Mouse (Mus musculus) testis, adult 2 months (tissue): ENCODE measurements at regions not wholly inside any gene's neighbourhood (a gene's known extent, or its start where the extent isn't known, plus 50 kb on each side); places are given as distances from the start of the nearest gene placed in this dataset.

Experiments used
- H3K27ac ChIP-seq: fragments of 200-500 bp; 2 replicates; pipeline ENCODE4 v1.5.1; 2012; ENCODE audit warnings: low read depth, low read length; ENCODE audit not compliant: control insufficient read depth, insufficient read depth
- H3K27me3 ChIP-seq: fragments of 200-500 bp; 2 replicates; pipeline ENCODE4 v1.6.1; 2012; ENCODE audit warnings: mild to moderate bottlenecking, low read length, moderate library complexity; ENCODE audit not compliant: control insufficient read depth, insufficient read depth
- H3K36me3 ChIP-seq: fragments of 200-500 bp; 2 replicates; pipeline ENCODE4 v1.6.1; 2012; ENCODE audit warnings: mild to moderate bottlenecking, low read length; ENCODE audit not compliant: control insufficient read depth, insufficient read depth
- H3K4me1 ChIP-seq: fragments of 200-500 bp; 2 replicates; pipeline ENCODE4 v1.6.1; 2012; ENCODE audit warnings: low read length; ENCODE audit not compliant: control insufficient read depth, insufficient read depth
- H3K4me3 ChIP-seq: fragments of 200-500 bp; 2 replicates; pipeline ENCODE4 v1.5.1; 2012; ENCODE audit warnings: low read depth, mild to moderate bottlenecking, low read length, moderate library complexity, mixed read lengths; ENCODE audit not compliant: control insufficient read depth
- CTCF ChIP-seq: fragments of 200-500 bp; IDR thresholded peaks from 2 replicates; pipeline ENCODE4 v1.5.1; 2012; ENCODE audit warnings: low read depth, mild to moderate bottlenecking, inconsistent platforms, low read length, moderate library complexity; ENCODE audit not compliant: control insufficient read depth, insufficient read depth, insufficient replicate concordance
- POLR2A ChIP-seq: fragments of 200-500 bp; IDR thresholded peaks from 2 replicates; pipeline ENCODE4 v1.6.1; 2012; ENCODE audit warnings: low read depth, mild to moderate bottlenecking, inconsistent platforms, low read length, moderate library complexity; ENCODE audit not compliant: control insufficient read depth

- TF ChIP-seq CTCF, result no peak
- TF ChIP-seq POLR2A, result no peak
- Histone ChIP-seq H3K4me1 (peaks cover 4% of the 10 kb centered on the region), H3K36me3 (no peaks in the 10 kb centered on the region), H3K27me3 (no peaks in the 10 kb centered on the region), H3K4me3 (no peak overlapping the region), H3K27ac (no peak overlapping the region)
Observed at GRCm38 (mm10) chr19:21175426-21175831, 96.6 kb upstream of the Zfand5 start.

- Histone ChIP-seq H3K27ac (no peak overlapping the region), H3K27me3 (no peaks in the 10 kb centered on the region), H3K4me1 (peaks cover 4% of the 10 kb centered on the region), H3K36me3 (no peaks in the 10 kb centered on the region), H3K4me3 (no peak overlapping the region)
- TF ChIP-seq CTCF (no peak), POLR2A (no peak)
Observed at GRCm38 (mm10) chr19:21174636-21175035, 97.4 kb upstream of the Zfand5 start.

GRCm38 (mm10) chr19:21173896-21174483 is 98.1 kb upstream of the Zfand5 start:
- no peaks in the 10 kb centered on the region for H3K36me3 ChIP-seq
- no peak overlapping the region for H3K4me3 ChIP-seq
- no peaks in the 10 kb centered on the region for H3K27me3 ChIP-seq
- TF ChIP-seq CTCF (no peak), POLR2A (no peak)
- H3K4me1 ChIP-seq, result peaks cover 4% of the 10 kb centered on the region
- H3K27ac ChIP-seq, result no peak overlapping the region

GRCm38 (mm10) chr19:21171191-21171590 is 100.9 kb upstream of the Zfand5 start:
- Histone ChIP-seq H3K36me3 (no peaks in the 10 kb centered on the region), H3K4me1 (no peaks in the 10 kb centered on the region), H3K27ac (no peak overlapping the region), H3K4me3 (no peak overlapping the region), H3K27me3 (no peaks in the 10 kb centered on the region)
- TF ChIP-seq CTCF (no peak), POLR2A (no peak)

- Histone ChIP-seq H3K36me3 (no peaks in the 10 kb centered on the region), H3K27ac (no peak overlapping the region), H3K27me3 (no peaks in the 10 kb centered on the region), H3K4me1 (no peaks in the 10 kb centered on the region), H3K4me3 (no peak overlapping the region)
- TF ChIP-seq POLR2A (no peak), CTCF (no peak)
Observed at GRCm38 (mm10) chr19:21170785-21171184, 101.3 kb upstream of the Zfand5 start.

- Histone ChIP-seq H3K27ac (no peak overlapping the region), H3K4me1 (no peaks in the 10 kb centered on the region), H3K27me3 (no peaks in the 10 kb centered on the region), H3K4me3 (no peak overlapping the region), H3K36me3 (no peaks in the 10 kb centered on the region)
- TF ChIP-seq POLR2A, result no peak
- no peak for TF ChIP-seq CTCF
Observed at GRCm38 (mm10) chr19:21166939-21167338, 105.1 kb upstream of the Zfand5 start.

GRCm38 (mm10) chr19:21166465-21166860 is 105.6 kb upstream of the Zfand5 start:
- Histone ChIP-seq H3K36me3 (no peaks in the 10 kb centered on the region), H3K4me3 (no peak overlapping the region), H3K27ac (no peak overlapping the region), H3K27me3 (no peaks in the 10 kb centered on the region), H3K4me1 (no peaks in the 10 kb centered on the region)
- no peak for TF ChIP-seq POLR2A
- TF ChIP-seq CTCF, result no peak
